Mouse (Mus musculus) heart, adult 2 months (tissue): ENCODE measurements at regions not wholly inside any gene's neighbourhood (a gene's known extent, or its start where the extent isn't known, plus 50 kb on each side); places are given as distances from the start of the nearest gene placed in this dataset.

ENCODE experiments used
- CTCF ChIP-seq: fragments of 200-600 bp; IDR thresholded peaks from 2 replicates; pipeline ENCODE4 v1.8.1; 2022; ENCODE audit warnings: antibody characterized with exemption, mild to moderate bottlenecking, moderate library complexity
- EP300 ChIP-seq: fragments of 200-500 bp; IDR thresholded peaks from 2 replicates; pipeline ENCODE4 v1.6.1; 2011; ENCODE audit warnings: low read depth, low read length, control low read depth; ENCODE audit not compliant: insufficient read depth
- POLR2A ChIP-seq: fragments of 200-500 bp; IDR thresholded peaks from 2 replicates; pipeline ENCODE4 v1.6.1; 2011; ENCODE audit warnings: mild to moderate bottlenecking, low read depth, low read length, control low read depth; ENCODE audit not compliant: insufficient read depth

DNA sequence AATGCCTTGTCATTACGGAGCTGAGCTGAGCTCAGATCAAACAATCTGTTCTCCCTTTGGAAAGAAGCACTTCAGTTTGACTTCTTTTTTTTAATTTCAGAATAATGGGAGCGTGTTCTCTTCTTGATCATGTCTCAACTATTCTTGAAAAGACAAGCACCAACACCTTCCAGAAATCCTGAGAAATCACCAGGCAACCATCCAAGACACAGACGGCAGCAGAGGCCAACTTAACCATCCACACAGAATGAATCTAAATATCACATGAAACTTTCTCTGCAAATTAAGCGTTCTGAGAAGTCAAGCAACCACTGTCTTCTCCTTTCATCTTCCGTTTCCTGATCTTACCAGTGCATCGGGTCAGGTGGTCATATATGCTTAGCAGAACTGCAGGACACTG lies 50.8 kb upstream of the Slc38a4 start:
- TF ChIP-seq CTCF: no peak
- TF ChIP-seq POLR2A: no peak
- TF ChIP-seq EP300: no peak
